Mouse (Mus musculus) midbrain, embryonic 14.5 days (tissue): ENCODE measurements around the gene Gse1. TPM values are rescaled to one million over a fixed set of nuclear protein-coding genes. Genes with fewer than 3 reads are reported as not detected.

Experiments used
- ATAC-seq: fragments of 200-750 bp; cut with Nextera tagmentation; 2 replicates; pipeline ENCODE4 v1.8.0; 2017; ENCODE audit warnings: moderate number of reproducible peaks, moderate library complexity; ENCODE audit not compliant: low FRiP score, low TSS enrichment
- DNase-seq: peaks from one replicate; pipeline ENCODE4 v3.0.0-alpha.2; 2015
- H3K27ac ChIP-seq: fragments of 300-500 bp; sonication (generic); replicated peaks from 2 replicates; pipeline ENCODE4 v1.5.1; 2014; ENCODE audit warnings: mild to moderate bottlenecking, low read depth, low read length, moderate library complexity
- H3K27me3 ChIP-seq: fragments of 300-500 bp; sonication (generic); 2 replicates; pipeline ENCODE4 v1.6.1; 2014; ENCODE audit warnings: low read length, control low read depth, mixed read lengths; ENCODE audit not compliant: control insufficient read depth, insufficient read depth
- H3K36me3 ChIP-seq: fragments of 300-500 bp; sonication (generic); 2 replicates; pipeline ENCODE4 v1.6.1; 2014; ENCODE audit warnings: low read length, control low read depth; ENCODE audit not compliant: control insufficient read depth, insufficient read depth
- H3K4me1 ChIP-seq: fragments of 300-500 bp; sonication (generic); 2 replicates; pipeline ENCODE4 v1.6.1; 2014; ENCODE audit warnings: mild to moderate bottlenecking, antibody characterized with exemption, low read length, control low read depth; ENCODE audit not compliant: control insufficient read depth, insufficient read depth
- H3K4me2 ChIP-seq: fragments of 300-500 bp; sonication (generic); 2 replicates; pipeline ENCODE4 v1.6.1; 2014; ENCODE audit warnings: mild to moderate bottlenecking, low read length, moderate library complexity
- H3K4me3 ChIP-seq: fragments of 300-500 bp; sonication (generic); replicated peaks from 2 replicates; pipeline ENCODE4 v1.5.1; 2014; ENCODE audit warnings: low read depth, low read length
- H3K9ac ChIP-seq: fragments of 300-500 bp; sonication (generic); replicated peaks from 2 replicates; pipeline ENCODE4 v1.6.1; 2014; ENCODE audit warnings: mild to moderate bottlenecking, low read length, moderate library complexity
- H3K9me3 ChIP-seq: fragments of 300-500 bp; sonication (generic); 2 replicates; pipeline ENCODE4 v1.6.1; 2016; ENCODE audit warnings: low read length, control low read depth, mixed read lengths; ENCODE audit not compliant: control insufficient read depth
- WGBS: fragments of 180-500 bp; shearing (Covaris S2); extraction: QIAGEN DNeasy Blood & Tissue Kit; methylation state at CpG from one replicate; pipeline ENCODE4 v1.1.7; 2014; 5-methylcytosine and 5-hydroxymethylcytosine counted together
- polyA plus RNA-seq: library from polyadenylated mRNA; unstranded; fragments of >200 nt; fragmentation: Nextera tagmentation; extraction: Ambion mirVana; gene quantifications from 2 replicates; pipeline ENCODE4 v1.2.1, GENCODE M21; 2014

The Gse1 gene
- polyA plus RNA-seq, 1 experiment from 2014 or later: 28.6 TPM

DNA sequence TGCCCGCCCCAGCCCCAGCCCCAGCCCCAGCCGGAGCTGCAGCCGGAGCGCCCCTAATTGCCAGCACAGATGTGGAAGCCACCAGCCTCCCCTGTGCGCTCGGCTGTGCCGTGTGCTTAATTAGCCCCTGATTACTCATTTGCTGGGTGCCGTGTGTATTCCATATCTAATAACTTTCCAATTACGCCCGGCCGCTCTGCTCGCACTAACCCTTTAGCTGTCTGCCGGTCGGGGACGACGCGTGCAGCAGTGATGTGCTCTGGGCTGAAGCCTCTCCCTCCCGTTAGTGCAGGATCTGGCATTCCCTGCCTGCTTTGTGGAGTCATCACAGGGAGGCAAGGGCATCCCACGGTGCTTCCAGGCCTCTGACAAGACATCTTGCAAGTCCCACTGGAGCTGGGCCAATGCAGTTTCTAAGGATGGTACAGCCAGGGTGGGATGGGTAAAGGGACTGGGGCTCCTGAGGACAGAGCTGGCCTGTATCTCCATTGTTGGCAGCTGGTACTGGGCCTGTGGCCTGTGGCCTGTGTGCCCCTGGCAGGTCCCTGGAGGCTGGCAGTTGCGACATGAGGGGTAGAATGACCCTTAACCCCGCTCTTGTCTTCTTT lies 119.6 kb downstream of the Gse1 start:
- Histone ChIP-seq H3K4me1 (peaks cover 71% of the 10 kb centered on the region), H3K36me3 (no peaks in the 10 kb centered on the region), H3K27me3 (no peaks in the 10 kb centered on the region), H3K4me3 (no peak overlapping the region), H3K9ac (0 out of 2 replicates have a peak overlapping the region, but pooled peaks have one; percentile 4), H3K9me3 (no peaks in the 10 kb centered on the region), H3K27ac (peak overlapping the region; percentile 80), H3K4me2 (peak overlapping the region; percentile 19; the same call in 1 of the 2 replicates)
- 29% methylated on average over 21 of the region's 21 CpGs for whole genome bisulfite sequencing
- ATAC-seq (peak; percentile 42; the same call in 1 of the 2 replicates), DNase-seq (peak; percentile 77)

DNA sequence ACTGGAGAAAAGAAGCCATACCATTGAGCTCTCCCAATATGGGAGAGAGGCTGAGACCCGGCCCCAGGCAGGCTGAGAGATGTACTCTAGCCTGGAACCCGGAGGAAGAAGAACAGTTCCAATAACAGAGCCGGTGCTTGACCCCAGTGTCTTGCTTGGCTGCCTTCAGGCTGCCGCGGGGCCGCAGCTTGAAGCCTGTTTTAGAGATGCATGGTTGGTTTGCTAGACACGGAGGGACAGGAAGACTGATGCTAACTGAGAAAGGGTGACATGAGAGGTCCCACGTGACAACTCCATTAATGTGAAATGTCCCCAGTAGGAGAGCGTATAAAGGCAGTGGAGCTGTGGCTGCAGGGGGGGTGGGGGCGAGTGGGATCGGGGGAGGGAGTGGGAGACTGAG lies 120.7 kb downstream of the Gse1 start:
- DNase-seq (no peak), ATAC-seq (no peak)
- Histone ChIP-seq H3K9me3 (no peaks in the 10 kb centered on the region), H3K4me1 (peaks cover 71% of the 10 kb centered on the region), H3K4me2 (no peak overlapping the region), H3K27me3 (no peaks in the 10 kb centered on the region), H3K4me3 (no peak overlapping the region), H3K9ac (no peak overlapping the region), H3K27ac (0 out of 2 replicates have a peak overlapping the region, but pooled peaks have one; percentile 80), H3K36me3 (no peaks in the 10 kb centered on the region)
- WGBS: 9% methylated on average over 11 of the region's 11 CpGs

- no peak for DNase-seq
Observed at GRCm38 (mm10) chr8:120351332-120352071, 123.2 kb downstream of the Gse1 start.

DNA sequence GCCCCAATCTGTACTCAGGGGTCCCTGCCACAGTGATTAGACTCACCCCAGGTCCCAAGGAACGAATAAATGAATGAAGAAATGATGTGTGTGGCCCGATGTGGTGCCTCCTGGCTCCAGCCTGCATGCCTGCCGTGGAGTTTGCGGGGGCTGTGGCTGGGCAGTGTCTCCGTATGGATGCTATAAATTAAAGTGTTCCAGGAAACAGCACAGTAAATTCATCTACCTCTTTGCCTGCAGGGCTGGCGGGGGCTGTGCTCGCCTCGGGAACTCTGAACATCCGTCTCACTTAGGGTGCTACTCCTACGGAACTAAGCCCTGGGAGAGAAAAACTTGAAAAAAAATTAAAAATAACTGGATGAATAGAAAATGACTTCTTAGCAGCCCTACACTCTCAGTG lies 123.8 kb downstream of the Gse1 start:
- Histone ChIP-seq H3K4me3 (no peak overlapping the region), H3K27me3 (no peaks in the 10 kb centered on the region), H3K4me1 (peaks cover 66% of the 10 kb centered on the region), H3K9ac (no peak overlapping the region), H3K27ac (no peak overlapping the region), H3K9me3 (no peaks in the 10 kb centered on the region), H3K36me3 (no peaks in the 10 kb centered on the region), H3K4me2 (no peak overlapping the region)
- WGBS: 60% methylated on average over 10 of the region's 10 CpGs
- DNase-seq: no peak
- no peak for ATAC-seq

More at GRCm38 (mm10) chr8:120351332-120352071, 123.2 kb downstream of the Gse1 start:
- Histone ChIP-seq H3K4me2 (no peak overlapping the region), H3K27ac (no peak overlapping the region), H3K9me3 (no peaks in the 10 kb centered on the region), H3K36me3 (no peaks in the 10 kb centered on the region), H3K4me1 (peaks cover 64% of the 10 kb centered on the region), H3K4me3 (no peak overlapping the region), H3K9ac (no peak overlapping the region), H3K27me3 (no peaks in the 10 kb centered on the region)
- ATAC-seq: no peak
- WGBS: 56% methylated on average over 7 of the region's 7 CpGs

GRCm38 (mm10) chr8:120356067-120356466 lies 127.8 kb downstream of the Gse1 start:
- peaks cover 45% of the 10 kb centered on the region for H3K4me1 ChIP-seq
- ATAC-seq: 0 out of 2 replicates have a peak, but pooled peaks have one; percentile 35
- no peak overlapping the region for H3K4me2 ChIP-seq
- WGBS: 41% methylated on average over 9 of the region's 9 CpGs
- peak; percentile 51 for DNase-seq
- H3K9me3 ChIP-seq: no peaks in the 10 kb centered on the region
- no peaks in the 10 kb centered on the region for H3K36me3 ChIP-seq
- no peaks in the 10 kb centered on the region for H3K27me3 ChIP-seq
- H3K27ac ChIP-seq: no peak overlapping the region; the same call in 1 of the 2 replicates
- H3K4me3 ChIP-seq: no peak overlapping the region
- H3K9ac ChIP-seq: no peak overlapping the region

- no peak overlapping the region for H3K4me3 ChIP-seq
- no peaks in the 10 kb centered on the region for H3K27me3 ChIP-seq
- DNase-seq: no peak
- no peaks in the 10 kb centered on the region for H3K9me3 ChIP-seq
- peaks cover 36% of the 10 kb centered on the region for H3K4me1 ChIP-seq
- H3K4me2 ChIP-seq: no peak overlapping the region
- no peak overlapping the region for H3K27ac ChIP-seq
- ATAC-seq: no peak
- no peaks in the 10 kb centered on the region for H3K36me3 ChIP-seq
- no peak overlapping the region for H3K9ac ChIP-seq
- 55% methylated on average over 6 of the region's 6 CpGs for WGBS
Observed at GRCm38 (mm10) chr8:120357504-120357903, 129.2 kb downstream of the Gse1 start.

DNA sequence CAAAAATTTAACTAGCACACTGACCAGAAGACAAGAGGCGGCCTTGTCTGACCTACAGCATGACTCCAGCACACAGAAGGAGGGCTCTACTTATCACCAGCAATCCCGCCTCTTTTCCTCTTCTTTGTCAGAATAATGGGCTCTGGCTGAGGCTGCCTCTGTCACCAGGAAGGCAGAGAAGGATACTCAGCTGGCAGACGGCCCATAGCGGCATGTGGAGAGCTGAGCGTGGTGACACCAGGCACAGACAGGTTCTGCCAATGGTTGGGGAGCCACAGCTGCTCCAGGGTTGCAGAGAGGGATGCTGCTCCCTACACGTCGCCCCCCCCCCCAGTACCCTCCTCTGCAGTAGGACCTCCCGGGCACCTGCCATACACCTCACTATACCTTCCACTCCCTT lies 133.0 kb downstream of the Gse1 start:
- ATAC-seq (no peak), DNase-seq (no peak)
- H3K9me3 ChIP-seq: no peaks in the 10 kb centered on the region
- H3K27me3 ChIP-seq: no peaks in the 10 kb centered on the region
- no peak overlapping the region for H3K4me2 ChIP-seq
- peaks cover 8% of the 10 kb centered on the region; the same call in 1 of the 2 replicates for H3K4me1 ChIP-seq
- no peak overlapping the region for H3K9ac ChIP-seq
- H3K27ac ChIP-seq: 0 out of 2 replicates have a peak overlapping the region, but pooled peaks have one; percentile 26
- H3K36me3 ChIP-seq: no peaks in the 10 kb centered on the region
- H3K4me3 ChIP-seq: no peak overlapping the region
- WGBS: 73% methylated on average over 8 of the region's 8 CpGs

DNA sequence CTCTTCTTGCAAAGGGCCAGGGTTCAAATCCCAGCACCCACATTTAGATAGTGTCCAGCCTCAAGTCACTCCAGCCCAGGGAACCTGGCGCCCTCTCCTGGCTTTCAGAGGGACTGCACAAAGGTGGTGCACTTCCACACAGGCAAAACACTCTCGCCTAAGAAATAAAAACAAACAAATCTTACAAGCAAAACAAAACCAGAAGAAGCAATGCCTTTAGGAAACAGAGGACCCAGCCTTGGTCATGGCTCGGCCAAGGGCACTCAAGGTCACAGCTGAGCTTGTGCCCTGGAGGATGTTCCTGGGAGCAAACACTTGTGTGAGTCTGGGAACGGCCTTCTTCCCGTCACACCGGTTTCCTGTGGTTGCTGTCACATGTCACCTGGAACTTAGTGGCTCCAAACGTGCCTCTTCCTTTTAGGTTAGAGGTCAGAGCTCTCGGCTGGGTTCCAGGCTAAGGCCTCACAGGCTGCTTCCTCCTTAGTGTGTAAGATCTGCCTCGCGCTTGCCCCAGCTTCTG lies 135.4 kb downstream of the Gse1 start:
- H3K36me3 ChIP-seq: no peaks in the 10 kb centered on the region

More for the DNA sequence above, 135.4 kb downstream of the Gse1 start:
- H3K9ac ChIP-seq: no peak overlapping the region
- no peaks in the 10 kb centered on the region for H3K27me3 ChIP-seq
- ATAC-seq (no peak), DNase-seq (no peak)
- no peak overlapping the region for H3K4me2 ChIP-seq
- WGBS: 65% methylated on average over 10 of the region's 10 CpGs
- no peak overlapping the region for H3K4me3 ChIP-seq
- no peak overlapping the region for H3K27ac ChIP-seq
- 0 out of 2 replicates have a peak, but pooled peaks cover under 1% of the 10 kb centered on the region for H3K4me1 ChIP-seq
- no peaks in the 10 kb centered on the region for H3K9me3 ChIP-seq
